Mouse (Mus musculus) kidney, embryonic 15.5 days (tissue): ENCODE data around the gene Agbl4. TPM values are rescaled to one million over a fixed set of nuclear protein-coding genes. Genes with fewer than 3 reads are reported as not detected.

ENCODE experiments used
- ATAC-seq: fragments of 200-750 bp; cut with Nextera tagmentation; replicated peaks from 2 replicates; pipeline ENCODE4 v1.8.0; 2017; ENCODE audit warnings: moderate TSS enrichment; ENCODE audit not compliant: low FRiP score
- H3K27ac ChIP-seq: fragments of 300-500 bp; sonication (generic); 2 replicates; pipeline ENCODE4 v1.5.1; 2015; ENCODE audit warnings: mild to moderate bottlenecking, inconsistent platforms
- H3K27me3 ChIP-seq: fragments of 300-500 bp; sonication (generic); 2 replicates; pipeline ENCODE4 v1.6.1; 2015; ENCODE audit warnings: inconsistent platforms
- H3K36me3 ChIP-seq: fragments of 300-500 bp; sonication (generic); 2 replicates; pipeline ENCODE4 v1.6.1; 2015; ENCODE audit warnings: inconsistent platforms
- H3K4me1 ChIP-seq: fragments of 300-500 bp; sonication (generic); 2 replicates; pipeline ENCODE4 v1.6.1; 2015; ENCODE audit warnings: inconsistent platforms
- H3K4me2 ChIP-seq: fragments of 300-500 bp; sonication (generic); 2 replicates; pipeline ENCODE4 v1.6.1; 2015; ENCODE audit warnings: moderate library complexity, mild to moderate bottlenecking, inconsistent platforms
- H3K4me3 ChIP-seq: fragments of 300-500 bp; sonication (generic); replicated peaks from 2 replicates; pipeline ENCODE4 v1.5.1; 2015; ENCODE audit warnings: mild to moderate bottlenecking, inconsistent platforms
- H3K9ac ChIP-seq: fragments of 300-500 bp; sonication (generic); 2 replicates; pipeline ENCODE4 v1.6.1; 2015; ENCODE audit warnings: mild to moderate bottlenecking, inconsistent platforms
- H3K9me3 ChIP-seq: fragments of 300-500 bp; sonication (generic); replicated peaks from 2 replicates; pipeline ENCODE4 v1.6.1; 2016; ENCODE audit warnings: inconsistent platforms
- WGBS: fragments of 180-500 bp; shearing (Covaris S2); methylation state at CpG from one replicate; pipeline ENCODE4 v1.1.7; 2015; ENCODE audit warnings: mixed read lengths; 5-methylcytosine and 5-hydroxymethylcytosine counted together
- polyA plus RNA-seq: library from polyadenylated mRNA; unstranded; fragments of >200 nt; fragmentation: Nextera tagmentation; extraction: Ambion mirVana; gene quantifications from 2 replicates; pipeline ENCODE4 v1.2.1, GENCODE M21; 2015

The Agbl4 gene
- polyA plus RNA-seq, 1 experiment from 2014 or later: 0.43 TPM

DNA sequence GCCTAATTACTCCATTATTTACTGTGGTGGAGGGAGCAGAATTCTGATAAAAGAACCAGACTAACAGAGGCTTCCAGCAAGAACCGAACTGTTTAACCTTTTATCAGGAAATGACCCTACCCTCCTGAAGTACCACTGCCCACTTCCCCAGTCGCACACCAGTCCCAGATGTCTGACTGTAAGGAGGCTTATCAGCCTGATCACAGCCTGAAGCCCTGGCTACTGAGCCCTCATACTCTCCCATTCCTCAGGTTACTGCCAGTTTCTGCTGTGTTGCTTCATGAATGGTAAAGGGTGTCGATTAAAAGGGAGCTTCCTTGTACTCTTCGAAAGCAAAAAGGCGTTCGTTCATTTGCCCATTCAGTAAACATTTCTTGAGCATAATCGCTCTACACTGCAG, 1186.8 kb downstream of the Agbl4 start:
- Histone ChIP-seq H3K4me1 (0 out of 2 replicates have a peak, but pooled peaks cover 3% of the 10 kb centered on the region), H3K36me3 (no peaks in the 10 kb centered on the region), H3K9me3 (no peaks in the 10 kb centered on the region), H3K4me3 (no peak overlapping the region), H3K4me2 (no peak overlapping the region), H3K9ac (no peak overlapping the region), H3K27me3 (no peaks in the 10 kb centered on the region), H3K27ac (no peak overlapping the region)
- WGBS: 74% methylated on average over 7 of the region's 7 CpGs
- peak; percentile 54; the same call in 1 of the 2 replicates for ATAC-seq

- Histone ChIP-seq H3K9me3 (no peaks in the 10 kb centered on the region), H3K27me3 (no peaks in the 10 kb centered on the region), H3K36me3 (no peaks in the 10 kb centered on the region), H3K4me1 (0 out of 2 replicates have a peak, but pooled peaks cover 3% of the 10 kb centered on the region), H3K4me2 (no peak overlapping the region), H3K27ac (no peak overlapping the region), H3K4me3 (no peak overlapping the region), H3K9ac (no peak overlapping the region)
- WGBS: 82% methylated on average over 1 of the region's 1 CpGs
- ATAC-seq: no peak
Measured at GRCm38 (mm10) chr4:111588211-111588610, 1190.8 kb downstream of the Agbl4 start.

DNA sequence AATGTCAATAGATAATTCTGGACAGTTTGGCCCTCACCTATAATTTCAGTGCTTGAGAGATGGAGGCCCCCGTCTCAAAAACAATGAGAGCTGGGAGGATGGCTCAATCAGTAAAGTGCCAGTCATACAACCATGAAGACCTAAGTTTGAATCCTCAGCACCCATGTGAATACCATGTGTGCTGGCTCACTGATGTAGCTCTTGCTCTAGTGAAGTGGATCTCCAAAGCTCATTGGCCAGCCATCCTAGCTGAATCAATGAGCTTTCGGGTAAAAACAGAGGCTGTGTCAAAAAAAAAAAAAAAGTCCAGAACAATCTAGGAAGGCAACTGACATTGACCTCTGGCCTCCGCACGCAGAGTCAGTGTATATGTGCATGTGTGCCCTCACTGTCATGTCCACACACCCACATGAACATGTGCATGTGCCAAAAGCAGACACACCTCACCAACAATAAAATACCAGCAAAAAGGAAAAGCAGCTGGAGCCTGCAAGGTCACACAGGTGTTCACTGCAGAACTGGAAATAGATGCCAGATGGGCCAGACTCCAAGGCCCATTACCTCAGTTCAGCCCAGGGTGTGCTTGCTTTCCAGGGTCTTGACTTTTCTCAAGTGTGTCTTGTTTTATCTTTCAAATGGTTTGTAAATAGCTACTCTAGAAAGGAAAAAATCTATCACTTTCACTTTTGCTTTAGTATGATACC, 1192.2 kb downstream of the Agbl4 start:
- no peak overlapping the region for H3K4me2 ChIP-seq
- WGBS: 87% methylated on average over 4 of the region's 4 CpGs
- no peaks in the 10 kb centered on the region for H3K36me3 ChIP-seq
- H3K4me1 ChIP-seq: no peaks in the 10 kb centered on the region
- H3K4me3 ChIP-seq: no peak overlapping the region
- no peak overlapping the region for H3K27ac ChIP-seq
- H3K9ac ChIP-seq: no peak overlapping the region
- ATAC-seq: no peak
- no peaks in the 10 kb centered on the region for H3K9me3 ChIP-seq
- H3K27me3 ChIP-seq: no peaks in the 10 kb centered on the region

- no peak overlapping the region for H3K4me3 ChIP-seq
- no peak for ATAC-seq
- no peaks in the 10 kb centered on the region for H3K36me3 ChIP-seq
- H3K4me2 ChIP-seq: no peak overlapping the region
- WGBS: 91% methylated on average over 3 of the region's 3 CpGs
- H3K9me3 ChIP-seq: no peaks in the 10 kb centered on the region
- no peak overlapping the region for H3K9ac ChIP-seq
- H3K27ac ChIP-seq: no peak overlapping the region
- H3K27me3 ChIP-seq: no peaks in the 10 kb centered on the region
- H3K4me1 ChIP-seq: no peaks in the 10 kb centered on the region
Measured at GRCm38 (mm10) chr4:111594655-111595295, 1197.3 kb downstream of the Agbl4 start.

DNA sequence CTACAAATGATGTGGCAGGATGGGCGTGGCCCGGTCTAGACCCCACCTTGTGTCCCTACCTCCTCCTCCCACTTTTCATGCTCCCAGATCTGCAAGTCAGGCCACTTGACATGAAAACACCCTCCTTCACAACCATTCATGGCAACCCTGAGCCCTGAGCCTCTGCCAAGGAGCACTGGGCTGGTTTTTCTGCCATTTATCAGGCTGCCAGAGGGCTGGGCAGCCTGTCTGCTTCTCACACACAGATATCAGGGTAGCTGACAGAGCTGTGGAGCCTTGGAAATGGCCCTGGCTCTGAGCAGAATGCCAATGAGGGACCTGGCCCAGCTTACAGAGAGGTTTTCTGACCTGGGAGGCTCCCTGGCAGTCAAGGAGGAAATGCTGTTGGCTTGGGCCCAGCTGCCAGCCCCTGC, 1199.8 kb downstream of the Agbl4 start:
- WGBS: 93% methylated on average over 2 of the region's 2 CpGs
- Histone ChIP-seq H3K4me3 (no peak overlapping the region), H3K4me2 (no peak overlapping the region), H3K4me1 (no peaks in the 10 kb centered on the region), H3K36me3 (no peaks in the 10 kb centered on the region), H3K9ac (no peak overlapping the region), H3K27ac (no peak overlapping the region), H3K27me3 (no peaks in the 10 kb centered on the region), H3K9me3 (no peaks in the 10 kb centered on the region)
- ATAC-seq: no peak

DNA sequence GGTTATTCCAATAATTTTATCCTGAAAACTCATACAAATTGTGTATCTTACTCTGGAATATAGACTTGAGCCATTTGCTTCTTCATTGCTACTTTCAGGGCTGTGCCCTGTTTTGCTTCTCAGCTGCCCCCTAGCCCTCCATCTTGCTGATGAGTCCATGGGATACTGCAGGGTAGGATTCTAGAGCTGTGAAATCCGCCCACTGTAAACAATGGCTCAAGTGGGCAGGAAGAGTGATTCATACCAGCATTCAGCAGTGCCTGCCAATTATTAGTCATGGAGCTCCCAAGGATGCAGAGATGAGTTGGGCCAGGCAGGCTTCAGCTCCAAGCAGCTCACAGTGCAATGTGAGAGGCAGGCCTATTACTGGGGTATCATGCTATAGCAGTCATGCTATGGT, 1200.5 kb downstream of the Agbl4 start:
- no peaks in the 10 kb centered on the region for H3K36me3 ChIP-seq
- no peak overlapping the region for H3K9ac ChIP-seq
- H3K9me3 ChIP-seq: no peaks in the 10 kb centered on the region
- 71% methylated on average over 1 of the region's 1 CpGs for whole genome bisulfite sequencing
- H3K4me2 ChIP-seq: no peak overlapping the region
- H3K27me3 ChIP-seq: no peaks in the 10 kb centered on the region
- no peak overlapping the region for H3K4me3 ChIP-seq
- H3K27ac ChIP-seq: no peak overlapping the region
- ATAC-seq: no peak
- no peaks in the 10 kb centered on the region for H3K4me1 ChIP-seq

DNA sequence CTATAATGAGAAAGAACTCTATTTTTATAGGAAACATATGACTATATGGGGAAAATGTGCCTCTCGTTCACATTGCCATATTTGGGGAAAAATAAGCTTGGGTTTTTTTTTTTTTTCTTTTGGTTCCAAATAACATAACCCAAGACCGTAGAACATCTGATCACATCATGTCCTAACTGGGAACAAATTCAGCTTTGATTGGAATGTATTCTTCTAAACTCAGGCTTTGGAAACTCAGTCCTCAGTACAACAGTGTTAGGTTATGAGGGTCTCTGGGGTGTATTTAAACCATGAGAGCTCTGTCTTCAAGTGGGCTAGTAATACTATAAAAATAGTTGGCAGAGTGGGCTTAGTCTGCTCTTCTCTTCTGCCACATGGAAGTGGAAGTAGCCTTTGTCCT, 1205.7 kb downstream of the Agbl4 start:
- H3K4me2 ChIP-seq: no peak overlapping the region
- no peaks in the 10 kb centered on the region for H3K27me3 ChIP-seq
- no peaks in the 10 kb centered on the region for H3K9me3 ChIP-seq
- 82% methylated on average over 2 of the region's 2 CpGs for WGBS
- no peak overlapping the region for H3K9ac ChIP-seq
- no peak overlapping the region for H3K4me3 ChIP-seq
- H3K27ac ChIP-seq: no peak overlapping the region
- no peaks in the 10 kb centered on the region for H3K36me3 ChIP-seq
- no peaks in the 10 kb centered on the region for H3K4me1 ChIP-seq
- no peak for ATAC-seq

GRCm38 (mm10) chr4:111607826-111608500, 1210.5 kb downstream of the Agbl4 start:
- H3K36me3 ChIP-seq: no peaks in the 10 kb centered on the region
- H3K4me3 ChIP-seq: no peak overlapping the region
- H3K4me2 ChIP-seq: no peak overlapping the region
- 78% methylated on average over 8 of the region's 8 CpGs for WGBS
- H3K27ac ChIP-seq: no peak overlapping the region
- H3K9ac ChIP-seq: no peak overlapping the region
- ATAC-seq: no peak
- H3K9me3 ChIP-seq: no peaks in the 10 kb centered on the region
- no peaks in the 10 kb centered on the region for H3K4me1 ChIP-seq
- H3K27me3 ChIP-seq: no peaks in the 10 kb centered on the region

DNA sequence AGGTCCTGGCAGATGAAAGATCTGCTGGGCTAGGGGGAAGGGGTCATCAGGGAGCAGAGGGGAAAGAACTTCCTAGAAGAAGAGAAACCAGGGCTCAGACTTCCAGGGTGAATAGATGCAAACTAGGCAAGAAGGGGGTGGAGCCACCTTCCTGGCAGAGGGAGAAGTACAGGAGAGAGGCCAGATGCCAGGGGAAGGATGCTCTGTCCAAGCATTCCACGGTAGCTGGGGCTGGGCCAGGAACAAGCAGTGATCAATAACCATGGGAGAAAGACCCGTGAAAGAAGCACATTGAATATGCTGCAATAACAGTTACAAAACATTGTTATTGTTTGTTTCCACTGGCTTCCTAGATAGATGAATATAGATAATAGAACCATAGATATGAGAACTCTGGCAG, 1224.4 kb downstream of the Agbl4 start:
- H3K36me3 ChIP-seq: no peaks in the 10 kb centered on the region
- no peaks in the 10 kb centered on the region for H3K4me1 ChIP-seq
- no peak overlapping the region for H3K27ac ChIP-seq
- no peak overlapping the region for H3K4me3 ChIP-seq
- ATAC-seq: no peak
- no peak overlapping the region for H3K9ac ChIP-seq
- no peak overlapping the region for H3K4me2 ChIP-seq
- H3K9me3 ChIP-seq: no peaks in the 10 kb centered on the region
- no peaks in the 10 kb centered on the region for H3K27me3 ChIP-seq
- WGBS: 52% methylated on average over 2 of the region's 2 CpGs

DNA sequence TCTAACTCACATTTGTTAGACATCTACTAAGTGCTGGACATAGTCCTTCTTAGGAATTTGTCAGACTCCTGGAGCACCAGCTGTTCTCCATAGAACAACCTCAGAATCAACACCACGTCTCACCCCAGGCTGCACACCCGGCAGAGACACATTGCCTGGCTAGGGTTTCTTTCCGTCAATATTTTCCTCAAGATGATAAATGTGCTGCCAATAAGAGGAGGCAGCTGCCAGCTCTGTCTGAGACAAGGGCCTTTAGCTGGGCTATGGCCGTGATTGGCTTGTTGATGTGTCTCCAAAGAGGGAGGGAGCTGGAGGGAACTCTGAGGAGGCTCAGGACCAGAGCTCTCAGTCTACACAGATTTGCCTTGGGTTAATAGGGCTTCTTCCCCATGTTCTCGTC, 1227.5 kb downstream of the Agbl4 start:
- H3K27ac ChIP-seq: no peak overlapping the region
- 66% methylated on average over 5 of the region's 5 CpGs for WGBS
- no peak overlapping the region for H3K4me2 ChIP-seq
- no peaks in the 10 kb centered on the region for H3K36me3 ChIP-seq
- no peak overlapping the region for H3K4me3 ChIP-seq
- H3K4me1 ChIP-seq: no peaks in the 10 kb centered on the region
- ATAC-seq: no peak
- H3K9ac ChIP-seq: no peak overlapping the region
- H3K9me3 ChIP-seq: no peaks in the 10 kb centered on the region
- no peaks in the 10 kb centered on the region for H3K27me3 ChIP-seq

DNA sequence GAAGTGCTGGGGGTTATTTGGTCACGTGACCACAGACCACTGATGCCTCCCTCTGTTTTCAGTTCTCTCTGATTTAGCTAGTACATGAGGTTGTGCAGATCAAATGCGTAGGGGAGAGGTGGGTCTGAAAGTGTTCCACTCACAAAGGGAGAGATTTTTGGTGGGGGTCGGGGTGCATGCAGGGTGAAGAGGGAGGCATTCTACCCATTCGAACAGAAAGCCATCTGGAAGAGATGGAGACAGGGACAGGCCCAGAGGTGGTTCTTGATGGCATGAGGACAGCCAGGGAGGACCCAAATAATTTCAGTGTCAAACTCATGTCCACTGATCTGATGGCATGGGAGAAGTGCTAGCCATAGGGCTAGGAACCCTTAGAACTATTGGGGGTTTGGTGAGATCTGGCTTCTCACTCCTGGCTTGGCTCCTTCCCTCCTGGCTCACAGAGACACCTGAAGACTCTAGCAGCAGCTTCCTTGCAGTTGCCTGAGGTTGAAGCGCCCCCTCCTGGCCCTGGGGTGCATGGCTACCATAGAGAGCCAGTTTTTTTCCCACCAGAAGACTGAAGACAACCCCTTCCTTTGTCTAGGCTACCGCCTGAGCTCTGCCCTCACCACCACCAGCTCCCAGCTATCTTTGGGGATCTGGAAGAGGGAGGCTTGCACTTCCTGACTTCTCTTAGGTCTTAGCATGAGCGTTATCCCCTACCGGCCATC, 1228.8 kb downstream of the Agbl4 start:
- Histone ChIP-seq H3K4me3 (no peak overlapping the region), H3K27ac (no peak overlapping the region), H3K36me3 (no peaks in the 10 kb centered on the region), H3K9me3 (no peaks in the 10 kb centered on the region), H3K27me3 (no peaks in the 10 kb centered on the region), H3K9ac (no peak overlapping the region), H3K4me2 (no peak overlapping the region), H3K4me1 (no peaks in the 10 kb centered on the region)
- WGBS: 44% methylated on average over 8 of the region's 8 CpGs
- peak; percentile 77 for ATAC-seq

GRCm38 (mm10) chr4:111632615-111633014, 1235.2 kb downstream of the Agbl4 start:
- no peaks in the 10 kb centered on the region for H3K27me3 ChIP-seq
- H3K4me2 ChIP-seq: no peak overlapping the region
- H3K4me1 ChIP-seq: no peaks in the 10 kb centered on the region
- H3K9ac ChIP-seq: no peak overlapping the region
- no peaks in the 10 kb centered on the region for H3K36me3 ChIP-seq
- no peak overlapping the region for H3K27ac ChIP-seq
- ATAC-seq: no peak
- no peaks in the 10 kb centered on the region for H3K9me3 ChIP-seq
- 96% methylated on average over 1 of the region's 1 CpGs for WGBS
- H3K4me3 ChIP-seq: no peak overlapping the region
